Mouse (Mus musculus) forebrain, embryonic 11.5 days (tissue): ENCODE results near the gene Eif4b. TPM values are rescaled to one million over a fixed set of nuclear protein-coding genes. Genes with fewer than 3 reads are reported as not detected.

ENCODE experiments used
- ATAC-seq: fragments of 200-750 bp; cut with Nextera tagmentation; replicated peaks from 2 replicates; pipeline ENCODE4 v1.8.0; 2017; ENCODE audit warnings: moderate TSS enrichment; ENCODE audit not compliant: low FRiP score
- DNase-seq: peaks from one replicate; pipeline ENCODE4 v3.0.0-alpha.2; 2017; ENCODE audit warnings: low spot score
- H3K27ac ChIP-seq: fragments of 300-500 bp; sonication (generic); 2 replicates; pipeline ENCODE4 v1.5.1; 2014; ENCODE audit warnings: low read depth, low read length
- H3K27me3 ChIP-seq: fragments of 300-500 bp; sonication (generic); 2 replicates; pipeline ENCODE4 v1.6.1; 2014; ENCODE audit warnings: mild to moderate bottlenecking, low read length, mixed read lengths; ENCODE audit not compliant: control insufficient read depth, insufficient read depth
- H3K36me3 ChIP-seq: fragments of 300-500 bp; sonication (generic); 2 replicates; pipeline ENCODE4 v1.6.1; 2014; ENCODE audit warnings: mild to moderate bottlenecking, low read length, moderate library complexity, mixed read lengths; ENCODE audit not compliant: control insufficient read depth, insufficient read depth
- H3K4me1 ChIP-seq: fragments of 300-500 bp; sonication (generic); replicated peaks from 2 replicates; pipeline ENCODE4 v1.6.1; 2014; ENCODE audit warnings: low read length, mixed read lengths; ENCODE audit not compliant: control insufficient read depth, insufficient read depth
- H3K4me2 ChIP-seq: fragments of 300-500 bp; sonication (generic); 2 replicates; pipeline ENCODE4 v1.6.1; 2014; ENCODE audit warnings: low read depth, mild to moderate bottlenecking, low read length, moderate library complexity, mixed read lengths; ENCODE audit not compliant: severe bottlenecking
- H3K4me3 ChIP-seq: fragments of 300-500 bp; sonication (generic); 2 replicates; pipeline ENCODE4 v1.5.1; 2014; ENCODE audit warnings: low read depth, low read length
- H3K9ac ChIP-seq: fragments of 300-500 bp; sonication (generic); 2 replicates; pipeline ENCODE4 v1.6.1; 2014; ENCODE audit warnings: low read length
- H3K9me3 ChIP-seq: fragments of 300-500 bp; sonication (generic); 2 replicates; pipeline ENCODE4 v1.6.1; 2016; ENCODE audit warnings: low read length, mixed read lengths; ENCODE audit not compliant: control insufficient read depth
- WGBS: fragments of 180-500 bp; shearing (Covaris S2); extraction: QIAGEN DNeasy Blood & Tissue Kit; methylation state at CpG from one replicate; pipeline ENCODE4 v1.1.7; 2014; 5-methylcytosine and 5-hydroxymethylcytosine counted together
- polyA plus RNA-seq: library from polyadenylated mRNA; unstranded; fragments of >200 nt; fragmentation: Nextera tagmentation; extraction: Ambion mirVana; gene quantifications from 2 replicates; pipeline ENCODE4 v1.2.1, GENCODE M21; 2014

Gene Eif4b
- polyA plus RNA-seq, 1 experiment from 2014 or later = 122 TPM

DNA sequence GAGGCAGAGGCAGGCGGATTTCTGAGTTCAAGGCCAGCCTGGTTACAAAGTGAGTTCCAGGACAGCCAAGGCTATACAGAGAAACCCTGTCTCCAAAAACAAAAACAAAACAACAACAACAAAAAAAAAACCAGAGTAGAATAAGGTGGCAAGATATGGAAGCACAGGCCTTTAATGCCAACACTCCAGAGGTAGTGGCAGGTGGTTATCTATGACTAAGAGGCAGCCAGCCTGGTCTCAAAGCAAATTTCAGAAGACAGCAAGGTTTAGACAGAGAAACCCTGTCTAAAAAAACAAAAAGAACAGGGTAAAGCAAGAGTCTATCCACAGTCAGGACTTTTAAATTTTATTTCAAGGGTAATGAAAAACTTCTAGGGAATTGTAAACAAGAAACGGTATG is 61.1 kb downstream of the Eif4b start:
- no peaks in the 10 kb centered on the region for H3K9me3 ChIP-seq
- no peak overlapping the region for H3K4me3 ChIP-seq
- DNase-seq (no peak), ATAC-seq (no peak)
- no peak overlapping the region for H3K4me2 ChIP-seq
- peaks cover 5% of the 10 kb centered on the region; the same call in 1 of the 2 replicates for H3K4me1 ChIP-seq
- no peak overlapping the region for H3K9ac ChIP-seq
- no peak overlapping the region for H3K27ac ChIP-seq
- H3K36me3 ChIP-seq = no peaks in the 10 kb centered on the region; the same call in 1 of the 2 replicates
- no peaks in the 10 kb centered on the region for H3K27me3 ChIP-seq
- WGBS = 93% methylated on average over 2 of the region's 2 CpGs

DNA sequence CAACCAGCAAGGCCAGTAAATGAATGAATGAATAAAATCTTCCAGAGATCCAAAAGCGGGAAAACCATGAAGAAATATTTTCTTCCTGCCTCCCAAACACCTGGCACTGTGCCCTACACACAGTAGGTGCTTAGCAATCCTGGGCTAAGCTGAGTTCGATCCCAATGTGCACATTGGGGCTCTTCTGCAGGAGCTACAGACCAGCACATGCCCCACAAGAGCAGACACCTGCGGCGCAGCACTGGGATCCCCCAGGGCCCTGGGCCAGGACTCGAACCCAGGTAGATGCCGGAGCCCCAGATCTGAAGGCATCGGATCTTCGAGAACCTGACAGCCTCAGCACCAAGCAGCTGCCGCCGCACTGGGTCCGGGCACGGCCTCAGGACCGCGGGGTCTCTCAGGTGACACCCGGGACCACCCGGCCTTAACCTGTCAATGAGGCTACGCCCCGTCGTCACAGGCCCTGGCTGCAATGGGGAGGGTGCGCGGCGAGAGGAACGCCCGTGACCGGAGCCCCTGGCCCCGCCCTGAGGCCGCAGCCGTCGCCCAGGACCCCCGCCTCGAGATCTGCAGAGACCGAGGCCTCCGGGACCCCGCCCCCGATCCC is 62.1 kb downstream of the Eif4b start:
- peak; percentile 81 for ATAC-seq
- Histone ChIP-seq H3K9ac (peak overlapping the region; percentile 89), H3K9me3 (no peaks in the 10 kb centered on the region), H3K4me1 (peaks cover 5% of the 10 kb centered on the region; the same call in 1 of the 2 replicates), H3K27me3 (no peaks in the 10 kb centered on the region), H3K36me3 (no peaks in the 10 kb centered on the region), H3K4me2 (peak overlapping the region; percentile 75), H3K4me3 (peak overlapping the region; percentile 87), H3K27ac (peak overlapping the region; percentile 25; the same call in 1 of the 2 replicates)
- WGBS = 4% methylated on average over 33 of the region's 35 CpGs
- DNase-seq = no peak

GRCm38 (mm10) chr15:102136129-102136758 is 62.7 kb downstream of the Eif4b start, which contains the start of gene Spryd3:
Spryd3 (minus strand) TSS chr15:102136234.
- DNase-seq (peak; percentile 99), ATAC-seq (peak; percentile 99)
- Histone ChIP-seq H3K27ac (peak within 1 kb of the TSS; percentile 46; the same call in 1 of the 2 replicates), H3K4me2 (peak within 1 kb of the TSS; percentile 75), H3K36me3 (no peaks in the 10 kb centered on the region), H3K4me3 (peak within 1 kb of the TSS; percentile 87), H3K9ac (peak within 1 kb of the TSS; percentile 89), H3K4me1 (peaks cover 5% of the 10 kb centered on the region; the same call in 1 of the 2 replicates), H3K9me3 (no peaks in the 10 kb centered on the region), H3K27me3 (no peaks in the 10 kb centered on the region)
- WGBS = under 1% methylated on average over 50 of the region's 50 CpGs

DNA sequence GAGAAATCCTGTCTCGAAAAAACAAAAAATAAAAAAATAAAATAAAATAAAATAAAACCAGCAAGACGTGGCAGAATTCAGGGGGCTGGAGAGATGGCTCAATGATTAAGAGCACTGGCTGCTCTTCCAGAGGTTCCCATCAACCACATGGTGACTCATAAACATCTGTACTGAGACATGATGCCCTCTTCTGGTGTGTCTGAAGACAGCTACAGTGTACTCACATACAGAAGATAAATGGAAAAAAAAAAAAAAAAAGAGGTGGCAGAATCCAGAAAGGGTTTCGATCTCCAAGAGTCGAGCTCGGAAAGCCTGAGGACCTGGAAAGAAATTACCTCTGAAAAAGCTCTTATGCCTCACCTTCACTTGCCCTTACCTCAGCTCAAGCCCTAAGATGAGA is 67.5 kb downstream of the Eif4b start:
- Histone ChIP-seq H3K27ac (no peak overlapping the region), H3K9ac (no peak overlapping the region), H3K4me2 (no peak overlapping the region), H3K27me3 (peaks cover 23% of the 10 kb centered on the region), H3K36me3 (no peaks in the 10 kb centered on the region), H3K4me1 (peaks cover 2% of the 10 kb centered on the region; the same call in 1 of the 2 replicates), H3K9me3 (no peaks in the 10 kb centered on the region), H3K4me3 (no peak overlapping the region)
- DNase-seq (no peak), ATAC-seq (no peak)
- 87% methylated on average over 5 of the region's 5 CpGs for WGBS

DNA sequence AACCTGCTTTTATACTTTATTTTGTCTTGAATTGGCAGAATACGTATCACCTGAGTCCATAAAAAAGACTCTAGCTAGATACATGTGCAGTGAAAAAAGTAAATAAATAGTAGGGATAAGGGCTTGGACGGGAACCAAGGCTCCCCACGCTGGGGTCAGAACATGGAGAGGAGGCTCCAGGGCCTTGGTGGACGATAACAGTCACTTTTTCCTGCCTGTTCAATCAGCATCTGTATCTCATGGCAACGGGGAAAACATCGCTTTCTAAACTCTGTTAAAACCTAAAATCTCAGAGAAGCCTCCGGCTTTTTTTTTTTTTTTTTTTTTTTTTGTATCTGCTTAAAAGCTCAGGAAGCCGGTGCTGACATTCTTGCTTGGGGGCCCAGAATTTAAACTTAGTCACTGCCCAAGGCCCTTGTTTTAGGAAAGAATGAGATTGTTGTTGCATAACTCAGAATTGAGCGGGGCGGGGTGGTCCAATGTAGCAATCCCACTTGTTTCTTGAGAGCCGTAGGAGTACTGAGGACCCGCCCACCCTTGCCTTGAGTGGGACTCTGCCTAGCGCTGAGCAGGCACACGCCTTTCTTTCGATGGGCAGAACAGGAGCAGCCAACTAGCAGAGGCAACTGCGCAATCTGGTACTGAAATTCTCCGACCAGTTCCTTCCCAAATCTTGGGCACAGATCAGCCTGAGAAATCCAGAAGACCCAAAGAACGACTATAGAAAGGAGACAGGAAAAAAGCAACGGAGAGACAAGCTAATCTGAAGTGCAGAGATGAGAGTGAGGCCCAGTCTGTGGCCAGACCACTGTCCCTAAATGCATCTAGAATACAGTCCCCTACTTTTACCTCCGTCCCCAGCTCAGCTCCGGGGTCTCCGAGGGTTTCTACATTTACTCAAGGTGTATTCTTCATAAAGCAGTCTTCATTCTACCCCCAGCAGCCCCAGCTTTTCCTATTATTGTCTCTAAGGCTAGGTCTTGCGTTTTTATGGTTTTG is 69.6 kb downstream of the Eif4b start:
- no peak overlapping the region for H3K4me2 ChIP-seq
- no peaks in the 10 kb centered on the region for H3K9me3 ChIP-seq
- H3K36me3 ChIP-seq = no peaks in the 10 kb centered on the region
- H3K9ac ChIP-seq = no peak overlapping the region
- peaks cover 23% of the 10 kb centered on the region for H3K27me3 ChIP-seq
- DNase-seq (no peak), ATAC-seq (no peak)
- H3K4me3 ChIP-seq = no peak overlapping the region
- no peaks in the 10 kb centered on the region; the same call in 1 of the 2 replicates for H3K4me1 ChIP-seq
- no peak overlapping the region for H3K27ac ChIP-seq
- WGBS = 53% methylated on average over 23 of the region's 23 CpGs

DNA sequence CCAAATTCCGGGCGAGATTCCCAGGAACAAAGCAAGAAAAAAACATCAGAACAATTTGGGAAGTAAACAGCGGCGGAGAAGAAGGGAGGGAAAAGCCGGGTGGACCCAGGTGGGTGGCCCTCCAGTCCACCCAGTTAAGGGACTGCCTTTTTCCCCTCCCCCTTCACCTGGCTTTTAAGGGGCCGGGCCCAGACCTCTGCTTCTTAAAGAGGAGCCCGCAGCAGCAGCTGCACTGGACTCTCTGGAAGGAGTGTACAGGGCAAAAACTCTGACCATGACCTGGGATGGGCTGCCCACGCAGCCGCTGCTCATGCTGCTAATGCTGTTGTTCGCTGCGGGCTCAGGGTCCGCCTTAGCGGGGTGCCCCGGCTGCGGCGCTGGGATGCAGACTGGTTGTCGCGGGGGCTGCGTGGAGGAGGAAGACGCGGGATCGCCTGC is 70.7 kb downstream of the Eif4b start, which contains the start of gene Igfbp6:
Igfbp6 (plus strand) TSS at position 89 of the 438 bp plus-strand sequence.
- H3K4me3 ChIP-seq = no peak within 1 kb of the TSS
- H3K27ac ChIP-seq = no peak within 1 kb of the TSS
- H3K9me3 ChIP-seq = no peaks in the 10 kb centered on the region
- ATAC-seq = no peak
- H3K27me3 ChIP-seq = peaks cover 23% of the 10 kb centered on the region
- 3% methylated on average over 22 of the region's 22 CpGs for WGBS
- no peak for DNase-seq
- H3K4me1 ChIP-seq = no peaks in the 10 kb centered on the region; the same call in 1 of the 2 replicates
- H3K4me2 ChIP-seq = peak within 1 kb of the TSS; percentile 3
- H3K36me3 ChIP-seq = no peaks in the 10 kb centered on the region
- peak within 1 kb of the TSS; percentile 12; the same call in 1 of the 2 replicates for H3K9ac ChIP-seq

DNA sequence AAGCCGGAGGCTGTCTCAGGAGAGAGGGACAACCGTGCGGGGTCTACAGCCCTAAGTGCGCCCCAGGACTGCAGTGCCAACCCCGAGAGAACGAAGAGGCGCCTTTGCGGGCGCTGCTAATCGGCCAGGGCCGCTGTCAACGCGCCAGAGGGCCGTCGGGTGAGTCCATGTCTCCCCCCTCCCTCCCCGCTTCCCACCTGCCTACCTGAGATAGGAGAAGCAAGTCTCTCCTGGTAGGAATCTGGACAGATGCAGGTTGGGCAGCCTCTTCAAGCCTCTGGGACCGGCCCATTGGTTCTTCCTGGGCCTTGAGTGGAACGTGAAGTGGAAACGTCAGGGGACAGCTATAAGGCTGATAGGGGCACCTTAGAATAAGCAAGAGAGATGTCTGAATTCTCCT is 71.2 kb downstream of the Eif4b start:
- peak overlapping the region; percentile 12; the same call in 1 of the 2 replicates for H3K9ac ChIP-seq
- DNase-seq (no peak), ATAC-seq (no peak)
- peaks cover 23% of the 10 kb centered on the region for H3K27me3 ChIP-seq
- H3K4me3 ChIP-seq = no peak overlapping the region
- H3K4me2 ChIP-seq = peak overlapping the region; percentile 3
- H3K4me1 ChIP-seq = no peaks in the 10 kb centered on the region; the same call in 1 of the 2 replicates
- 12% methylated on average over 19 of the region's 19 CpGs for WGBS
- no peaks in the 10 kb centered on the region for H3K9me3 ChIP-seq
- no peaks in the 10 kb centered on the region for H3K36me3 ChIP-seq
- no peak overlapping the region for H3K27ac ChIP-seq

DNA sequence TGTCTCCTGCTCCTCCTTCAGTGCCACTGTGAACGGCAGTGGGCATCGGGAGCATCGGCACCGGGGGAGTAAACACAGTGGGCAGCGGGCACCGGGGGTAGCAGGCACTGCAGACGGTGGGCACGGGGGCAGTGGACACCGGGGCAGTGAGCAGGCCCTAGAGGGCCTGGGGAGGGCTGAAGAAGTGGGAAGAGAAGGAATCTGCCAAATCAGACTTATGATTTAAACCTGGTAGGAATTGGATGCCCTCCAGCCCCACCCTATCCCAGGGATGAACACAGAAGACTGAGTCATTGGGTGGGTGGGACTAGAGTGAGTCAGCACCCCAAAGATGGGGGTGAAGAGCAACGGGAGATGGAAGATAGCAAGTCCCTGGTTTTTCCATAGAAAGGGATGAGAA is 71.8 kb downstream of the Eif4b start:
- Histone ChIP-seq H3K27ac (no peak overlapping the region), H3K4me3 (no peak overlapping the region), H3K27me3 (peaks cover 23% of the 10 kb centered on the region), H3K9me3 (no peaks in the 10 kb centered on the region), H3K9ac (no peak overlapping the region), H3K36me3 (no peaks in the 10 kb centered on the region), H3K4me2 (no peak overlapping the region), H3K4me1 (no peaks in the 10 kb centered on the region; the same call in 1 of the 2 replicates)
- no peak for ATAC-seq
- 92% methylated on average over 10 of the region's 10 CpGs for WGBS
- no peak for DNase-seq
